Mouse (Mus musculus): ENCODE measurements around the gene Lamb1.

DNA sequence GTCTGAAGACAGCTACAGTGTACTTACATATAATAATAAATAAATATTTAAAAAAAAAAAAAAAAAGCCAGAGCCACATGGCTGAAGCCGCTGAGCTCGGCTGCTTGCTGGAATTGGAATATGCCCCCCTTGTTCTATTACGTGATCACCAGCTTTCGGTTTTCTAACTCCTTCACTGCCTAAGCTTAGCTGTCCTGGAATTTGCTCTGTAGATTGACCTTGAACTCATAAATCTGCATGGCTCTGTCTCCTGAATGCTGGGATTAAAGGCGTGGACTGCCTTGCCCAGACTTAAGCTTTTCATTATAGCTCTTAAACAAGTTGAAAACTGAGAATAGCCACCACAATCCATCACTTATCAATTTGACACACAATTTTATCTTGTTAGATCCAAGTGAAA, 47.8 kb upstream of the Lamb1 start:
- TF ChIP-seq CTCF (IDR thresholded peaks at IDR 0.05; ENCODE audit: low read depth, low read length) (no peak), POLR2A (IDR thresholded peaks at IDR 0.05; ENCODE audit: extremely low read depth, insufficient read depth, low read length) (no peak)
